Mouse (Mus musculus): ENCODE measurements around the gene Grin3a. TPM values are rescaled to one million over a fixed set of nuclear protein-coding genes. Genes with fewer than 3 reads are reported as not detected.
"Not testable (repeated sequence)": the region's sequence is repeated elsewhere in the genome, so short reads cannot be mapped to it uniquely, and the experiment has no call there.

Gene Grin3a
- polyA plus RNA-seq, 1 experiment: 0.05 TPM

- no peaks in the 10 kb centered on the region for H3K4me1 ChIP-seq (ENCODE audit: control insufficient read depth, insufficient read depth, low read length)
- no peak overlapping the region for H3K27ac ChIP-seq (ENCODE audit: control insufficient read depth, insufficient read depth, low read depth, low read length)
- no peaks in the 10 kb centered on the region; the same call in none of the 2 replicates for H3K36me3 ChIP-seq (ENCODE audit: control insufficient read depth, insufficient read depth, low read length)
- H3K27me3 ChIP-seq (ENCODE audit: control insufficient read depth, insufficient read depth, low read length): no peaks in the 10 kb centered on the region
- TF ChIP-seq POLR2A (IDR thresholded peaks at IDR 0.05; ENCODE audit: control insufficient read depth, low read depth, low read length) (no peak), CTCF (IDR thresholded peaks at IDR 0.05; ENCODE audit: control insufficient read depth, insufficient read depth, insufficient replicate concordance, low read depth, low read length) (no peak)
- no peak overlapping the region for H3K4me3 ChIP-seq (ENCODE audit: control insufficient read depth, low read depth, low read length)
Observed at GRCm38 (mm10) chr4:49659421-49659820, 186.1 kb downstream of the Grin3a start.

- H3K36me3 ChIP-seq (ENCODE audit: control insufficient read depth, insufficient read depth, low read length): peaks cover 5% of the 10 kb centered on the region
Observed at GRCm38 (mm10) chr4:49639913-49640312, 205.6 kb downstream of the Grin3a start.

GRCm38 (mm10) chr4:49637821-49638220 lies 207.7 kb downstream of the Grin3a start:
- H3K27me3 ChIP-seq (ENCODE audit: control insufficient read depth, insufficient read depth, low read length): no peaks in the 10 kb centered on the region
- H3K4me3 ChIP-seq (ENCODE audit: control insufficient read depth, low read depth, low read length): no peak overlapping the region
- H3K36me3 ChIP-seq (ENCODE audit: control insufficient read depth, insufficient read depth, low read length): peaks cover 4% of the 10 kb centered on the region
- no peak overlapping the region for H3K27ac ChIP-seq (ENCODE audit: control insufficient read depth, insufficient read depth, low read depth, low read length)
- TF ChIP-seq CTCF (IDR thresholded peaks at IDR 0.05; ENCODE audit: control insufficient read depth, insufficient read depth, insufficient replicate concordance, low read depth, low read length) (no peak), POLR2A (IDR thresholded peaks at IDR 0.05; ENCODE audit: control insufficient read depth, low read depth, low read length) (no peak)
- peaks cover 2% of the 10 kb centered on the region; the same call in 1 of the 2 replicates for H3K4me1 ChIP-seq (ENCODE audit: control insufficient read depth, insufficient read depth, low read length)

More at GRCm38 (mm10) chr4:49639913-49640312, 205.6 kb downstream of the Grin3a start:
- TF ChIP-seq CTCF (IDR thresholded peaks at IDR 0.05; ENCODE audit: control insufficient read depth, insufficient read depth, insufficient replicate concordance, low read depth, low read length) (no peak), POLR2A (IDR thresholded peaks at IDR 0.05; ENCODE audit: control insufficient read depth, low read depth, low read length) (no peak)
- no peaks in the 10 kb centered on the region for H3K4me1 ChIP-seq (ENCODE audit: control insufficient read depth, insufficient read depth, low read length)
- no peak overlapping the region for H3K27ac ChIP-seq (ENCODE audit: control insufficient read depth, insufficient read depth, low read depth, low read length)
- H3K4me3 ChIP-seq (ENCODE audit: control insufficient read depth, low read depth, low read length): no peak overlapping the region
- H3K27me3 ChIP-seq (ENCODE audit: control insufficient read depth, insufficient read depth, low read length): no peaks in the 10 kb centered on the region

GRCm38 (mm10) chr4:49632139-49632481 lies 213.4 kb downstream of the Grin3a start:
- peak overlapping the region; percentile 91 for H3K4me3 ChIP-seq (ENCODE audit: control insufficient read depth, low read depth, low read length)
- H3K27ac ChIP-seq (ENCODE audit: control insufficient read depth, insufficient read depth, low read depth, low read length): peak overlapping the region; percentile 75
- H3K27me3 ChIP-seq (ENCODE audit: control insufficient read depth, insufficient read depth, low read length): no peaks in the 10 kb centered on the region
- H3K4me1 ChIP-seq (ENCODE audit: control insufficient read depth, insufficient read depth, low read length): peaks cover 3% of the 10 kb centered on the region
- TF ChIP-seq POLR2A (IDR thresholded peaks at IDR 0.05; ENCODE audit: control insufficient read depth, low read depth, low read length) (no peak), CTCF (IDR thresholded peaks at IDR 0.05; ENCODE audit: control insufficient read depth, insufficient read depth, insufficient replicate concordance, low read depth, low read length) (no peak)
- H3K36me3 ChIP-seq (ENCODE audit: control insufficient read depth, insufficient read depth, low read length): peaks cover 3% of the 10 kb centered on the region; the same call in 1 of the 2 replicates

DNA sequence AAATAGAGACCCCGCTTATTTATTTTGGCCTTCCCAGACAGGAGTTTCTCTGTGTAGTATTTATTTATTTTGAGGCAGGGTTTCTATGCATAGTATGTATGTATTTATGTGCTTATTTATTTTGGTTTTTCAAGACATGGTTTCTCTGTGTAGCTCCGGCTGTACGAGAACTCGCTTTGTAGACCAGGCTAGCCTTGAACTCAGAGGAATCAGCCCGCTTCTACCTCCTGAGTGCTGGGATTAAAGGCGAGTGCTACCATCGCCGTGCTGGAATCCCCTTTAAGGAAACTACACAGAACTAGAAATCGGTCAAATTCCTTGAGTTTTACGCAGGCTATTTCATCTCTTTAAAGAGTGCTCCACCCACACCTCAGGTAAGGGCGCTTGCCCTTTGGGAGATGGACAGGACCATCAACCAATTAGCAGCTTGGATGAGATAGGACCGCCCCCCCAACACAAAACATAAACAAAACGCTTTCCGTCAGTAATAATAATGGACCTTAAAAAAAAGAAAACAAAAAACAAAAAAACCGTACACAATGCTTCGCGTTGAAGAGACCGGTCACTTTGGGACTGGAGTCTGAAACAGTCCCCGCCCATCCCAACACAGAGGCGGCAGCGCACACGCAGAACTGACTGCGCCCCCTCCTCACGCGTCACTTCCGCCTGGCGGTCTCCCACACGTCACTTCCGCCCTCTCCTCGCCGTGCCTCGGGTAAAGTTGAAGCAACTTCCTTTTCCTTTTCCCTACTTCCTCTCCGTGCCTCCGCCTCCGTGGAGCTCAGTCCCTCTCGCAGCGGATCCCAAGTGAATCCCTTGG lies 214.0 kb downstream of the Grin3a start, which contains the start of gene Rnf20:
Gene Rnf20, plus strand, starts transcription at position 688 of the 820 bp plus-strand sequence.
- TF ChIP-seq POLR2A (IDR thresholded peaks at IDR 0.05; ENCODE audit: control insufficient read depth, low read depth, low read length) (peak; percentile 95), CTCF (IDR thresholded peaks at IDR 0.05; ENCODE audit: control insufficient read depth, insufficient read depth, insufficient replicate concordance, low read depth, low read length) (no peak; the same call in 1 of the 2 replicates)
- Histone ChIP-seq H3K27me3 (ENCODE audit: control insufficient read depth, insufficient read depth, low read length) (no peaks in the 10 kb centered on the region), H3K4me1 (ENCODE audit: control insufficient read depth, insufficient read depth, low read length) (peaks cover 3% of the 10 kb centered on the region), H3K27ac (ENCODE audit: control insufficient read depth, insufficient read depth, low read depth, low read length) (peak within 1 kb of the TSS; percentile 75), H3K36me3 (ENCODE audit: control insufficient read depth, insufficient read depth, low read length) (peaks cover 3% of the 10 kb centered on the region; the same call in 1 of the 2 replicates), H3K4me3 (ENCODE audit: control insufficient read depth, low read depth, low read length) (peak within 1 kb of the TSS; percentile 91)

DNA sequence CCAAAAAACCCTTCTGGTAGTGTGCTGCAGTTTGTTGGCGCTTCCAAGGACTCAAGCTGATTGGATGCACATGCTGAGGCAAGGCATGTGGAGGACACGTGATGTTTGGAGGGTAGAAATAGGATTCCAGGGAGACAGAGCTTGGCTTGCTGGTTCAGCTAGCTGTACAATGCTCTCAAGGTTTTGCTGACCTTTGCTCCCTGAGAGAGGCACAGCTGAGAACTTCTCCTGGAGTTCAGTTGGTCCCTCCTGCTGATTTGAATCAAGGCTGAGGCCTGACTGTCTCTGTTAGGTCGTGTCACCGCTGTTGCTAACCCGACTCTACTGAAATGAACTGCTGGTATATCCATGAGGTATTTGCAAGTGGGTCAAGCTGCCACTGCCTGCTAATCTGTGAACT lies 216.6 kb downstream of the Grin3a start:
- H3K36me3 ChIP-seq (ENCODE audit: control insufficient read depth, insufficient read depth, low read length): no peaks in the 10 kb centered on the region
- no peaks in the 10 kb centered on the region for H3K27me3 ChIP-seq (ENCODE audit: control insufficient read depth, insufficient read depth, low read length)
- TF ChIP-seq POLR2A (IDR thresholded peaks at IDR 0.05; ENCODE audit: control insufficient read depth, low read depth, low read length): no peak
- no peak for TF ChIP-seq CTCF (IDR thresholded peaks at IDR 0.05; ENCODE audit: control insufficient read depth, insufficient read depth, insufficient replicate concordance, low read depth, low read length)
- H3K27ac ChIP-seq (ENCODE audit: control insufficient read depth, insufficient read depth, low read depth, low read length): no peak overlapping the region
- H3K4me3 ChIP-seq (ENCODE audit: control insufficient read depth, low read depth, low read length): no peak overlapping the region
- peaks cover 3% of the 10 kb centered on the region for H3K4me1 ChIP-seq (ENCODE audit: control insufficient read depth, insufficient read depth, low read length)

DNA sequence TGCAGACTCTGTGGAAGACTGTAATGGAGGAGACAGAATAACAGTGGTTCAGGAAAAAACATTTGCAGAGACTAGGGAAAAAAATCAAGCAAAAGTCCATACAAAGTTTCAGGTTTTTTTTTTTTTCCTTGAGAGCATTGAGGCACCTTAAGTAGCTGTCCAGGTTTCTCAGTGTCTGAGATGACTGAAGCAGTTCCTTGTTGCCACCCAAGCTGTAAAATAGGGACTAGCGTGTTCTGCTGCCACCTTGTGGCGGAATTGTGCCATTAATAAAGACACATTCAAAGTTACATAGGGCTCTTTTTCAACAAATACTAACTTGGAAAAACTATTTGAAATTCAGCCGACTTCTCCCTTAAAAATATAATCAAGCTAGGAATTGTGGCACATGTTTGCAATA lies 218.6 kb downstream of the Grin3a start:
- no peak overlapping the region for H3K4me3 ChIP-seq (ENCODE audit: control insufficient read depth, low read depth, low read length)

GRCm38 (mm10) chr4:49624969-49625368 lies 220.6 kb downstream of the Grin3a start:
- not testable (repeated sequence) for H3K4me3 ChIP-seq (ENCODE audit: control insufficient read depth, low read depth, low read length); H3K36me3 ChIP-seq (ENCODE audit: control insufficient read depth, insufficient read depth, low read length); H3K27me3 ChIP-seq (ENCODE audit: control insufficient read depth, insufficient read depth, low read length); H3K4me1 ChIP-seq (ENCODE audit: control insufficient read depth, insufficient read depth, low read length); H3K27ac ChIP-seq (ENCODE audit: control insufficient read depth, insufficient read depth, low read depth, low read length)

More for the DNA sequence above, 218.6 kb downstream of the Grin3a start:
- Histone ChIP-seq H3K27ac (ENCODE audit: control insufficient read depth, insufficient read depth, low read depth, low read length) (no peak overlapping the region), H3K27me3 (ENCODE audit: control insufficient read depth, insufficient read depth, low read length) (no peaks in the 10 kb centered on the region), H3K4me1 (ENCODE audit: control insufficient read depth, insufficient read depth, low read length) (peaks cover 2% of the 10 kb centered on the region; the same call in 1 of the 2 replicates), H3K36me3 (ENCODE audit: control insufficient read depth, insufficient read depth, low read length) (no peaks in the 10 kb centered on the region)
- TF ChIP-seq POLR2A (IDR thresholded peaks at IDR 0.05; ENCODE audit: control insufficient read depth, low read depth, low read length) (no peak), CTCF (IDR thresholded peaks at IDR 0.05; ENCODE audit: control insufficient read depth, insufficient read depth, insufficient replicate concordance, low read depth, low read length) (no peak; the same call in 1 of the 2 replicates)
